Mouse (Mus musculus) hindbrain, postnatal 0 days (tissue): Measurements from ENCODE around the gene Tmcc2. TPM values are rescaled to one million over a fixed set of nuclear protein-coding genes. Genes with fewer than 3 reads are reported as not detected.

ENCODE experiments used
- ATAC-seq: fragments of 200-750 bp; cut with Nextera tagmentation; 2 replicates; pipeline ENCODE4 v1.8.0; 2017; ENCODE audit warnings: mild to moderate bottlenecking, moderate TSS enrichment, moderate library complexity
- DNase-seq: peaks from one replicate; pipeline ENCODE4 v3.0.0-alpha.2; 2015; ENCODE audit warnings: low spot score
- H3K27ac ChIP-seq: fragments of 300-500 bp; sonication (generic); 2 replicates; pipeline ENCODE4 v1.5.1; 2014; ENCODE audit warnings: mild to moderate bottlenecking
- H3K27me3 ChIP-seq: fragments of 300-500 bp; sonication (generic); 2 replicates; pipeline ENCODE4 v1.6.1; 2014; ENCODE audit warnings: low read length, mixed read lengths; ENCODE audit not compliant: insufficient read depth
- H3K36me3 ChIP-seq: fragments of 300-500 bp; sonication (generic); 2 replicates; pipeline ENCODE4 v1.6.1; 2014; ENCODE audit warnings: low read length, mixed read lengths; ENCODE audit not compliant: insufficient read depth
- H3K4me1 ChIP-seq: fragments of 300-500 bp; sonication (generic); 2 replicates; pipeline ENCODE4 v1.6.1; 2014; ENCODE audit warnings: antibody characterized with exemption, low read length, mixed read lengths; ENCODE audit not compliant: insufficient read depth
- H3K4me2 ChIP-seq: fragments of 300-500 bp; sonication (generic); 2 replicates; pipeline ENCODE4 v1.6.1; 2014; ENCODE audit warnings: low read depth, mild to moderate bottlenecking, low read length, moderate library complexity, mixed read lengths
- H3K4me3 ChIP-seq: fragments of 300-500 bp; sonication (generic); 2 replicates; pipeline ENCODE4 v1.5.1; 2014; ENCODE audit warnings: low read length
- H3K9ac ChIP-seq: fragments of 300-500 bp; sonication (generic); replicated peaks from 2 replicates; pipeline ENCODE4 v1.6.1; 2014; ENCODE audit warnings: mild to moderate bottlenecking, low read length, moderate library complexity, mixed read lengths
- H3K9me3 ChIP-seq: fragments of 300-500 bp; sonication (generic); 2 replicates; pipeline ENCODE4 v1.6.1; 2016; ENCODE audit warnings: low read length, mixed read lengths
- CTCF ChIP-seq: IDR thresholded peaks from 2 replicates; pipeline ENCODE4 v1.5.1; 2016; ENCODE audit warnings: antibody characterized with exemption, control low read depth, low read depth
- WGBS: fragments of 180-500 bp; shearing (Covaris S2); extraction: QIAGEN DNeasy Blood & Tissue Kit; methylation state at CpG from one replicate; pipeline ENCODE4 v1.1.7; 2014; 5-methylcytosine and 5-hydroxymethylcytosine counted together
- polyA plus RNA-seq: library from polyadenylated mRNA; unstranded; fragments of >200 nt; fragmentation: Nextera tagmentation; extraction: Ambion mirVana; gene quantifications from 2 replicates; pipeline ENCODE4 v1.2.1, GENCODE M21; 2015
- total RNA-seq: library from RNA; depleted of rRNA; stranded (reverse); fragments of >200 nt; gene quantifications from 2 replicates; pipeline ENCODE4 v1.2.3, GENCODE M21; 2014

Gene Tmcc2
- total and polyA plus RNA-seq, 2 experiments from 2014 or later = 33.5 to 138 TPM

DNA sequence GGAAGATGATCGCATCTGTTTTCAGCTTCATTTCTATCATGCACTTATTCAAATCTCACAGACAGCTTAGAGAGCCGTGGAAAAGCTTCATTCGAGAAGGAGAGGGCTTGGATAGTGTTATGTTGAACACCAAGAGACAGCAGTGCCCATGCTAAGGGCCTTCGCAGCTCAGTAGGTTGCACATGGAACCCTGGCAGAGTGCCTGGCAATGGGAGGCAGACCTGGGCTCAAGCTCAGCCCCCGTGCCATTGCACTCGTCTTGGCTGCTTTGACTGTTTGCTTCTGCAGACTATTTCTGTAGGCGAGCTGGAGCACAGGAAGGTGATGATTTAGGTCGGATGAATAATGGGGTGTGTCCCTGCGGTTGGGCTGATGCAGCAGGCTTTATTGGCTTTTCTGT lies 40.6 kb upstream of the Tmcc2 start:
- Histone ChIP-seq H3K4me2 (no peak overlapping the region), H3K9ac (no peak overlapping the region), H3K27ac (peak overlapping the region; percentile 51; the same call in 1 of the 2 replicates), H3K4me1 (peaks cover 15% of the 10 kb centered on the region; the same call in 1 of the 2 replicates), H3K36me3 (no peaks in the 10 kb centered on the region), H3K27me3 (no peaks in the 10 kb centered on the region), H3K4me3 (no peak overlapping the region), H3K9me3 (no peaks in the 10 kb centered on the region)
- ATAC-seq (peak; percentile 59), DNase-seq (peak; percentile 79)
- 47% methylated on average over 9 of the region's 9 CpGs for WGBS
- no peak for TF ChIP-seq CTCF

DNA sequence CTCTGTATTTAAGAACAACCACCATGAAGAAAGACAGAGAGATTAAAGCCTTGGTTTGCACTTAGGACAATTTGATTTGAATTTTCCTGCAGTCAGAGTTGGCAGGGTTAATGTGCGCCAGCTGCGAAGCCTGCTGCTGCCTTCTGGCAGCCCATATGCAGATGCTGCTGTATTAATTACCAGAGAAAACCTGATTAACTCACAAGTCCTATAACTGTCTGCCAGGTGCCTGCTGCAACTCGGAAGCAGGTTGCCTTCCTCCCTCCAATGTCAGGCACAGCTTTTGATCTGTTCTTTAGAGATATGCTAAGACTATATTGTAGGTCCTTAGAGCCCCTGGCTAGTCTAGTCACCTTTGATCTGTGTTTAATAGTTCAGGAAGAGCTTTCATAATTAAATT lies 39.7 kb upstream of the Tmcc2 start:
- H3K27ac ChIP-seq = 0 out of 2 replicates have a peak overlapping the region, but pooled peaks have one; percentile 51
- peak; percentile 77; the same call in 1 of the 2 replicates for ATAC-seq
- TF ChIP-seq CTCF = no peak
- no peak overlapping the region for H3K4me3 ChIP-seq
- 28% methylated on average over 3 of the region's 3 CpGs for WGBS
- H3K36me3 ChIP-seq = no peaks in the 10 kb centered on the region
- no peaks in the 10 kb centered on the region for H3K9me3 ChIP-seq
- H3K9ac ChIP-seq = no peak overlapping the region
- 0 out of 2 replicates have a peak, but pooled peaks cover 15% of the 10 kb centered on the region for H3K4me1 ChIP-seq
- H3K27me3 ChIP-seq = no peaks in the 10 kb centered on the region
- peak; percentile 79 for DNase-seq
- no peak overlapping the region for H3K4me2 ChIP-seq

GRCm38 (mm10) chr1:132425600-132425999 lies 34.5 kb upstream of the Tmcc2 start:
- TF ChIP-seq CTCF = no peak
- no peak overlapping the region for H3K4me2 ChIP-seq
- DNase-seq (peak; percentile 14), ATAC-seq (no peak)
- H3K4me1 ChIP-seq = 0 out of 2 replicates have a peak, but pooled peaks cover 11% of the 10 kb centered on the region
- H3K4me3 ChIP-seq = no peak overlapping the region
- no peaks in the 10 kb centered on the region for H3K36me3 ChIP-seq
- no peak overlapping the region for H3K27ac ChIP-seq
- no peaks in the 10 kb centered on the region for H3K27me3 ChIP-seq
- no peak overlapping the region for H3K9ac ChIP-seq
- no peaks in the 10 kb centered on the region for H3K9me3 ChIP-seq

GRCm38 (mm10) chr1:132422912-132423696 lies 32.0 kb upstream of the Tmcc2 start:
- WGBS = 92% methylated on average over 5 of the region's 5 CpGs
- H3K27ac ChIP-seq = no peak overlapping the region

DNA sequence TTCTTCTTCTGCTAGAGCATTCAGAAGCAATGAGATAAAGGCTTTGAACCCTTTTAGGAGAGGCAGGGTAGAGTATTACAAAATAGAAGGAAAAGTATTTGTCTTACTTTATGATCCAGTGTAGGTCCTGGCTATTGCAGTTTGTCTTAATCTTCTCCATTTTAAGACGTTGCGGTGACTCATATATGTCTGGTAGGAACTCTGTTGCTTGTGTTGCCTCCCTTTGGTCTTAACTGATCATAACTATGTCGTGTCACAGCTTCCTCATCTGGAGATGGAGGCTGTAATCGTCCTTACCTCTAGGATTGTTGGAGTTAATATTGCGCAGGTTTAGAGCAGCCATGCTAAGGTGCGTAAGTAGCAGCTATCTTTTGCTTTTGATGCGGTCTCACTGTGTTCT lies 29.6 kb upstream of the Tmcc2 start:
- no peaks in the 10 kb centered on the region for H3K36me3 ChIP-seq
- no peak overlapping the region for H3K9ac ChIP-seq
- DNase-seq = no peak
- no peak overlapping the region for H3K27ac ChIP-seq
- H3K4me2 ChIP-seq = no peak overlapping the region
- peaks cover 24% of the 10 kb centered on the region for H3K4me1 ChIP-seq
- ATAC-seq = no peak
- WGBS = 91% methylated on average over 7 of the region's 7 CpGs
- no peak for TF ChIP-seq CTCF
- no peaks in the 10 kb centered on the region for H3K9me3 ChIP-seq
- H3K27me3 ChIP-seq = no peaks in the 10 kb centered on the region
- no peak overlapping the region for H3K4me3 ChIP-seq

More at GRCm38 (mm10) chr1:132422912-132423696, 32.0 kb upstream of the Tmcc2 start:
- Histone ChIP-seq H3K9me3 (no peaks in the 10 kb centered on the region), H3K9ac (no peak overlapping the region), H3K4me3 (no peak overlapping the region), H3K36me3 (no peaks in the 10 kb centered on the region), H3K4me2 (no peak overlapping the region), H3K27me3 (no peaks in the 10 kb centered on the region), H3K4me1 (peaks cover 24% of the 10 kb centered on the region)
- ATAC-seq = no peak
- no peak for DNase-seq
- no peak for TF ChIP-seq CTCF

GRCm38 (mm10) chr1:132420206-132420605 lies 29.1 kb upstream of the Tmcc2 start:
- peaks cover 20% of the 10 kb centered on the region for H3K4me1 ChIP-seq
- 75% methylated on average over 2 of the region's 2 CpGs for WGBS
- no peaks in the 10 kb centered on the region for H3K27me3 ChIP-seq
- H3K4me3 ChIP-seq = no peak overlapping the region
- H3K27ac ChIP-seq = no peak overlapping the region
- no peak for TF ChIP-seq CTCF
- H3K9ac ChIP-seq = no peak overlapping the region
- H3K4me2 ChIP-seq = no peak overlapping the region
- no peaks in the 10 kb centered on the region for H3K9me3 ChIP-seq
- no peaks in the 10 kb centered on the region for H3K36me3 ChIP-seq
- DNase-seq = no peak
- no peak for ATAC-seq
